Mouse (Mus musculus) intestine, embryonic 16.5 days (tissue): ENCODE measurements at regions not wholly inside any gene's neighbourhood (a gene's known extent, or its start where the extent isn't known, plus 50 kb on each side); places are given as distances from the start of the nearest gene placed in this dataset.

Experiments
- ATAC-seq: fragments of 200-750 bp; cut with Nextera tagmentation; 2 replicates; pipeline ENCODE4 v1.8.0; 2017; ENCODE audit warnings: moderate TSS enrichment, moderate library complexity
- H3K27ac ChIP-seq: fragments of 300-500 bp; sonication (generic); 2 replicates; pipeline ENCODE4 v1.5.1; 2014; ENCODE audit warnings: mild to moderate bottlenecking, low read length
- H3K27me3 ChIP-seq: fragments of 300-500 bp; sonication (generic); replicated peaks from 2 replicates; pipeline ENCODE4 v1.6.1; 2014; ENCODE audit warnings: low read length, control low read depth, mixed read lengths; ENCODE audit not compliant: control insufficient read depth, insufficient read depth
- H3K36me3 ChIP-seq: fragments of 300-500 bp; sonication (generic); 2 replicates; pipeline ENCODE4 v1.6.1; 2014; ENCODE audit warnings: low read length, control low read depth; ENCODE audit not compliant: control insufficient read depth, insufficient read depth
- H3K4me1 ChIP-seq: fragments of 300-500 bp; sonication (generic); 2 replicates; pipeline ENCODE4 v1.6.1; 2014; ENCODE audit warnings: low read length, control low read depth, mixed read lengths; ENCODE audit not compliant: control insufficient read depth, insufficient read depth
- H3K4me2 ChIP-seq: fragments of 300-500 bp; sonication (generic); 2 replicates; pipeline ENCODE4 v1.6.1; 2014; ENCODE audit warnings: low read depth, low read length, control low read depth
- H3K4me3 ChIP-seq: fragments of 300-500 bp; sonication (generic); 2 replicates; pipeline ENCODE4 v1.5.1; 2014; ENCODE audit warnings: mild to moderate bottlenecking, low read length
- H3K9ac ChIP-seq: fragments of 300-500 bp; sonication (generic); 2 replicates; pipeline ENCODE4 v1.6.1; 2014; ENCODE audit warnings: low read depth, low read length
- H3K9me3 ChIP-seq: fragments of 300-500 bp; sonication (generic); 2 replicates; pipeline ENCODE4 v1.6.1; 2016; ENCODE audit warnings: low read length, control low read depth; ENCODE audit not compliant: control insufficient read depth
- WGBS: fragments of 180-500 bp; shearing (Covaris S2); extraction: QIAGEN DNeasy Blood & Tissue Kit; methylation state at CpG from one replicate; pipeline ENCODE4 v1.1.7; 2014; 5-methylcytosine and 5-hydroxymethylcytosine counted together

- Histone ChIP-seq H3K4me2 (no peak overlapping the region), H3K27me3 (no peaks in the 10 kb centered on the region), H3K9ac (no peak overlapping the region), H3K27ac (no peak overlapping the region), H3K4me1 (no peaks in the 10 kb centered on the region), H3K9me3 (no peaks in the 10 kb centered on the region), H3K36me3 (no peaks in the 10 kb centered on the region), H3K4me3 (no peak overlapping the region)
- no peak for ATAC-seq
Observed at GRCm38 (mm10) chr4:26494262-26494661, 147.6 kb upstream of the Manea start.

- no peaks in the 10 kb centered on the region for H3K9me3 ChIP-seq
- no peak overlapping the region for H3K9ac ChIP-seq
- no peaks in the 10 kb centered on the region for H3K36me3 ChIP-seq
- WGBS, result 97% methylated on average over 1 of the region's 1 CpGs
- H3K4me2 ChIP-seq, result no peak overlapping the region
- H3K4me1 ChIP-seq, result no peaks in the 10 kb centered on the region
- no peaks in the 10 kb centered on the region for H3K27me3 ChIP-seq
- ATAC-seq, result no peak
- no peak overlapping the region for H3K27ac ChIP-seq
- no peak overlapping the region for H3K4me3 ChIP-seq
Observed at GRCm38 (mm10) chr4:26474913-26475312, 128.2 kb upstream of the Manea start.

GRCm38 (mm10) chr4:26441533-26441932, 94.8 kb upstream of the Manea start:
- Histone ChIP-seq H3K4me1 (no peaks in the 10 kb centered on the region), H3K9ac (no peak overlapping the region), H3K36me3 (no peaks in the 10 kb centered on the region), H3K4me2 (no peak overlapping the region), H3K27me3 (no peaks in the 10 kb centered on the region), H3K27ac (no peak overlapping the region), H3K9me3 (no peaks in the 10 kb centered on the region), H3K4me3 (no peak overlapping the region)
- peak; percentile 97 for ATAC-seq
- WGBS, result 26% methylated on average over 1 of the region's 1 CpGs

- H3K9ac ChIP-seq, result no peak overlapping the region
- no peaks in the 10 kb centered on the region for H3K9me3 ChIP-seq
- no peak overlapping the region for H3K4me2 ChIP-seq
- H3K4me1 ChIP-seq, result no peaks in the 10 kb centered on the region
- H3K4me3 ChIP-seq, result no peak overlapping the region
- H3K27me3 ChIP-seq, result no peaks in the 10 kb centered on the region
- no peak for ATAC-seq
- H3K27ac ChIP-seq, result no peak overlapping the region
- no peaks in the 10 kb centered on the region for H3K36me3 ChIP-seq
Observed at GRCm38 (mm10) chr4:26422084-26422483, 75.4 kb upstream of the Manea start.

GRCm38 (mm10) chr4:26404266-26404665, 57.6 kb upstream of the Manea start:
- H3K4me3 ChIP-seq, result no peak overlapping the region
- no peak overlapping the region for H3K4me2 ChIP-seq
- no peak for ATAC-seq
- no peak overlapping the region for H3K27ac ChIP-seq
- no peaks in the 10 kb centered on the region for H3K36me3 ChIP-seq
- no peaks in the 10 kb centered on the region for H3K9me3 ChIP-seq
- H3K4me1 ChIP-seq, result no peaks in the 10 kb centered on the region
- no peak overlapping the region for H3K9ac ChIP-seq
- WGBS, result 79% methylated on average over 2 of the region's 2 CpGs
- no peaks in the 10 kb centered on the region for H3K27me3 ChIP-seq

- Histone ChIP-seq H3K27me3 (no peaks in the 10 kb centered on the region), H3K9ac (no peak overlapping the region), H3K4me2 (no peak overlapping the region), H3K4me1 (no peaks in the 10 kb centered on the region), H3K4me3 (no peak overlapping the region), H3K36me3 (no peaks in the 10 kb centered on the region), H3K9me3 (no peaks in the 10 kb centered on the region), H3K27ac (no peak overlapping the region)
- no peak for ATAC-seq
Observed at GRCm38 (mm10) chr4:26402213-26402612, 55.5 kb upstream of the Manea start.
